Mouse (Mus musculus) MEL (cell line): ENCODE measurements around the gene Cpeb4. TPM values are rescaled to one million over a fixed set of nuclear protein-coding genes. Genes with fewer than 3 reads are reported as not detected.

ENCODE experiments used
- DNase-seq: peaks from one replicate; pipeline ENCODE4 v3.0.0; 2011; ENCODE audit warnings: low read depth, low spot score
- H3K27ac ChIP-seq: 2 replicates; pipeline ENCODE4 v1.5.1; 2012; ENCODE audit warnings: low read depth, mild to moderate bottlenecking, control low read depth, low read length, moderate library complexity; ENCODE audit not compliant: control insufficient read depth
- H3K27me3 ChIP-seq, 2 experiments: fragments of 150-350 bp in 1 of 2; sonication (generic) in 1 of 2; 2 replicates each; pipeline ENCODE4 v1.6.1; 2012; ENCODE audit warnings: low read length in 2 of 2, mild to moderate bottlenecking in 2 of 2, improper control_type of control experiment in 1 of 2, moderate library complexity in 1 of 2; ENCODE audit not compliant: insufficient read depth in 2 of 2, control insufficient read depth in 1 of 2
- H3K36me3 ChIP-seq, 2 experiments: 2 replicates each; pipeline ENCODE4 v1.6.1; 2012 to 2014; ENCODE audit warnings: low read length in 2 of 2, improper control_type of control experiment in 1 of 2, inconsistent platforms in 1 of 2, mild to moderate bottlenecking in 1 of 2; ENCODE audit not compliant: insufficient read depth in 2 of 2, control insufficient read depth in 1 of 2
- H3K4me1 ChIP-seq, 2 experiments: fragments of 150-350 bp in 1 of 2; sonication (generic) in 1 of 2; 2 replicates each; pipeline ENCODE4 v1.6.1; 2012; ENCODE audit warnings: low read length in 2 of 2, improper control_type of control experiment in 1 of 2, mild to moderate bottlenecking in 1 of 2; ENCODE audit not compliant: insufficient read depth in 2 of 2, control insufficient read depth in 1 of 2
- H3K4me3 ChIP-seq, 2 experiments: fragments of 150-350 bp in 1 of 2; sonication (generic) in 1 of 2; 2 replicates each; pipeline ENCODE4 v1.5.1; 2012; ENCODE audit warnings: low read depth in 2 of 2, low read length in 2 of 2, mild to moderate bottlenecking in 2 of 2, moderate library complexity in 2 of 2, control low read depth in 1 of 2, improper control_type of control experiment in 1 of 2; ENCODE audit not compliant: control insufficient read depth in 1 of 2, insufficient read depth in 1 of 2
- H3K79me2 ChIP-seq: 2 replicates; pipeline ENCODE4 v1.6.1; 2012; ENCODE audit warnings: mild to moderate bottlenecking, low read length, moderate library complexity; ENCODE audit not compliant: control insufficient read depth, poor library complexity, insufficient read depth
- H3K9ac ChIP-seq: 2 replicates; pipeline ENCODE4 v1.6.1; 2012; ENCODE audit warnings: low read depth, mild to moderate bottlenecking, control low read depth, low read length, moderate library complexity; ENCODE audit not compliant: control insufficient read depth, poor library complexity, severe bottlenecking
- H3K9me3 ChIP-seq: fragments of 150-350 bp; sonication (generic); replicated peaks from 2 replicates; pipeline ENCODE4 v1.6.1; 2012; ENCODE audit warnings: mild to moderate bottlenecking, low read length, improper control_type of control experiment, moderate library complexity; ENCODE audit not compliant: insufficient read depth
- BHLHE40 ChIP-seq: IDR thresholded peaks from 2 replicates; pipeline ENCODE4 v1.6.1; 2012; ENCODE audit warnings: low read depth, mild to moderate bottlenecking, inconsistent platforms, low read length, improper control_type of control experiment, borderline replicate concordance
- CHD1 ChIP-seq: IDR thresholded peaks from 2 replicates; pipeline ENCODE4 v1.6.1; 2012; ENCODE audit warnings: low read depth, mild to moderate bottlenecking, inconsistent platforms, low read length, improper control_type of control experiment
- CHD2 ChIP-seq: IDR thresholded peaks from 2 replicates; pipeline ENCODE4 v1.6.1; 2011; ENCODE audit warnings: low read length, improper control_type of control experiment
- CTCF ChIP-seq, 3 experiments: IDR thresholded peaks in 2 of 3; conservative IDR thresholded peaks in 1 of 3; 2 replicates each; pipeline ENCODE4 v1.5.1; 2011 to 2012; ENCODE audit warnings: low read length in 3 of 3, low read depth in 2 of 3, mild to moderate bottlenecking in 2 of 3, improper control_type of control experiment in 1 of 3, inconsistent platforms in 1 of 3, mixed read lengths in 1 of 3, moderate library complexity in 1 of 3; ENCODE audit not compliant: control insufficient read depth in 1 of 3, insufficient read depth in 1 of 3, poor library complexity in 1 of 3, severe bottlenecking in 1 of 3
- ELF1 ChIP-seq: IDR thresholded peaks from 2 replicates; pipeline ENCODE4 v1.6.1; 2014; ENCODE audit warnings: low read depth, mild to moderate bottlenecking, inconsistent platforms, low read length, improper control_type of control experiment, moderate library complexity
- ETS1 ChIP-seq: IDR thresholded peaks from 2 replicates; pipeline ENCODE4 v1.6.1; 2012; ENCODE audit warnings: low read depth, mild to moderate bottlenecking, inconsistent platforms, low read length, improper control_type of control experiment, moderate library complexity
- GABPA ChIP-seq: IDR thresholded peaks from 2 replicates; pipeline ENCODE4 v1.6.1; 2012; ENCODE audit warnings: low read depth, mild to moderate bottlenecking, inconsistent platforms, low read length, improper control_type of control experiment, moderate library complexity
- GATA1 ChIP-seq: IDR thresholded peaks from 2 replicates; pipeline ENCODE4 v1.6.1; 2011; ENCODE audit warnings: low read depth, low read length, improper control_type of control experiment
- HCFC1 ChIP-seq: IDR thresholded peaks from 2 replicates; pipeline ENCODE4 v1.6.1; 2012; ENCODE audit warnings: low read depth, mild to moderate bottlenecking, inconsistent platforms, low read length, improper control_type of control experiment, moderate library complexity
- KAT2A ChIP-seq: conservative IDR thresholded peaks from 2 replicates; pipeline ENCODE4 v1.6.1; 2012; ENCODE audit warnings: low read depth, low read length, improper control_type of control experiment, inconsistent platforms
- MAZ ChIP-seq: IDR thresholded peaks from 2 replicates; pipeline ENCODE4 v1.6.1; 2012; ENCODE audit warnings: low read depth, mild to moderate bottlenecking, inconsistent platforms, low read length, improper control_type of control experiment
- MXI1 ChIP-seq: IDR thresholded peaks from 2 replicates; pipeline ENCODE4 v1.6.1; 2011; ENCODE audit warnings: mild to moderate bottlenecking, low read depth, low read length, improper control_type of control experiment
- MYC ChIP-seq: IDR thresholded peaks from 2 replicates; pipeline ENCODE4 v1.6.1; 2011; ENCODE audit warnings: low read depth, mild to moderate bottlenecking, low read length, improper control_type of control experiment, moderate library complexity
- SMC3 ChIP-seq: IDR thresholded peaks from 2 replicates; pipeline ENCODE4 v1.6.1; 2011; ENCODE audit warnings: low read depth, low read length, improper control_type of control experiment
- TCF12 ChIP-seq: IDR thresholded peaks from 2 replicates; pipeline ENCODE4 v1.6.1; 2014; ENCODE audit warnings: low read depth, mild to moderate bottlenecking, inconsistent platforms, low read length, improper control_type of control experiment, moderate library complexity
- UBTF ChIP-seq: IDR thresholded peaks from 2 replicates; pipeline ENCODE4 v1.6.1; 2012; ENCODE audit warnings: low read depth, mild to moderate bottlenecking, inconsistent platforms, low read length, improper control_type of control experiment, moderate library complexity, borderline replicate concordance; ENCODE audit not compliant: insufficient read depth
- USF2 ChIP-seq, 2 experiments: IDR thresholded peaks; 2 replicates each; pipeline ENCODE4 v1.6.1; 2011 to 2012; ENCODE audit warnings: improper control_type of control experiment in 2 of 2, low read length in 2 of 2, borderline replicate concordance in 1 of 2, inconsistent platforms in 1 of 2, low read depth in 1 of 2, mild to moderate bottlenecking in 1 of 2; ENCODE audit not compliant: insufficient read depth in 1 of 2
- ZNF384 ChIP-seq: IDR thresholded peaks from 2 replicates; pipeline ENCODE4 v1.6.1; 2012; ENCODE audit warnings: low read depth, mild to moderate bottlenecking, inconsistent platforms, low read length, improper control_type of control experiment
- polyA plus RNA-seq, 2 experiments: library from polyadenylated mRNA; stranded (reverse) in 1 of 2; unstranded in 1 of 2; fragments of >175 nt in 1 of 2; fragments of >200 nt in 1 of 2; gene quantifications; 2 replicates each; pipeline versions ENCODE4 v1.2.1 to v1.2.4; 2012; ENCODE audit warnings: low replicate concordance in 2 of 2, low read depth in 1 of 2; ENCODE audit not compliant: insufficient read length in 2 of 2, insufficient read depth in 1 of 2, missing spikeins in 1 of 2
- total RNA-seq: library from RNA; depleted of rRNA; stranded (reverse); fragments of 300-350 nt; gene quantifications from 2 replicates; pipeline ENCODE4 v1.2.3, GENCODE M21; 2012

The Cpeb4 gene
- total and polyA plus RNA-seq, 3 experiments: 3.8 to 4.9 TPM; not detected in 1

DNA sequence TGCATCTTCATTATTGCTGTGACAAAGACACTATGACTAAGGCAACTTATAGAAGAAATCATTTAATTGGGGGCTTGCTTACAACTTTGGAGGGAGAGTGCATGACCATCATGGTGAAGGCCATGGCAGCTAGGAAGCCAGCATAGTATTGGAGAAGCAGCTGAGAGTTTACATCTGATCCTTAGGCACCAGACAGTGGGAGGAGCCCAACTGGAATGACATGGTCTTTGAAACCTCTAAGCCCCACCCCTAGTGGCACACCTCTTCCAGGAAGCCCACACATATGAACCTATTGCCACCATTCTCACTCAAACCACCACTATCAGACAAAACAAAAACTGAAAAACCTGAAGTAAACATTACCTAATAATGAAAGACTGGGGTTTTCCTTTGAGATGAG lies 88.1 kb downstream of the Cpeb4 start:
- no peaks in the 10 kb centered on the region for H3K79me2 ChIP-seq
- no peaks in the 10 kb centered on the region for H3K4me1 ChIP-seq
- H3K27me3 ChIP-seq: peaks cover 14% of the 10 kb centered on the region in 2 experiments
- DNase-seq: no peak
- H3K9ac ChIP-seq: no peak overlapping the region
- no peaks in the 10 kb centered on the region for H3K36me3 ChIP-seq
- no peak overlapping the region for H3K4me3 ChIP-seq
- H3K27ac ChIP-seq: no peak overlapping the region
- TF ChIP-seq KAT2A (no peak), USF2 (IDR thresholded peaks at IDR 0.05; ENCODE audit: borderline replicate concordance in 1 of 2, insufficient read depth in 1 of 2, low read depth in 1 of 2, low read length in 2 of 2) (no peak), MYC (no peak), CHD1 (no peak), SMC3 (no peak), MAZ (no peak), TCF12 (no peak), ELF1 (no peak), HCFC1 (no peak), ZNF384 (no peak), ETS1 (no peak), UBTF (no peak)
- H3K9me3 ChIP-seq: no peaks in the 10 kb centered on the region

DNA sequence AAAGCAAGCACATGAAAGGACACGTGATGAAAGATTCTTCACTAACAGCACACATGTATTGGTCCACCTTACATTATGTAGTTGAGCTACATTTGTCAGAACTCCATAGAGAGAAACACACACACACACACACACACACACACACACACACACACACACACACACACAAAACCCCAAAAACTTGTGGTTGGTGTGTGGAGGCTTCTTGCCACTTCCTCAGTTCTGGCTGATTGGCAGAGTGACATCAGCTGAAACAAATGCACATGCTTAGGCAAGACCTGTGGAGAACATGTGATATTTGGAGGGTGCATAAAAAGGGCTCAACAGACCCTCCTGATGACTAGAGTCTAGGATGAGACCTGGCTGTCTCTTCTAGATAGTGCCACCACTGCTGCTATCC lies 92.0 kb downstream of the Cpeb4 start:
- no peak for DNase-seq
- H3K4me3 ChIP-seq: no peak overlapping the region
- no peaks in the 10 kb centered on the region for H3K4me1 ChIP-seq
- no peak for TF ChIP-seq CHD2
- TF ChIP-seq BHLHE40: no peak
- TF ChIP-seq ZNF384: no peak
- TF ChIP-seq CTCF (IDR thresholded peaks at IDR 0.05 in 2 of 3, conservative IDR thresholded peaks at IDR 0.05 in 1 of 3; ENCODE audit: control insufficient read depth in 1 of 3, insufficient read depth in 1 of 3, low read depth in 2 of 3, low read length in 3 of 3, poor library complexity in 1 of 3, severe bottlenecking in 1 of 3): no peak
- no peak for TF ChIP-seq GATA1
- TF ChIP-seq TCF12: no peak
- no peak for TF ChIP-seq MXI1
- TF ChIP-seq GABPA: no peak
- no peaks in the 10 kb centered on the region for H3K79me2 ChIP-seq
- peaks cover 14 to 28% of the 10 kb centered on the region in 2 experiments for H3K27me3 ChIP-seq
- H3K9ac ChIP-seq: no peak overlapping the region
- H3K27ac ChIP-seq: no peak overlapping the region
- H3K36me3 ChIP-seq: no peaks in the 10 kb centered on the region
- no peaks in the 10 kb centered on the region for H3K9me3 ChIP-seq
